Mouse (Mus musculus): ENCODE measurements around the gene Slc1a7. TPM values are rescaled to one million over a fixed set of nuclear protein-coding genes. Genes with fewer than 3 reads are reported as not detected.

The Slc1a7 gene
- total and polyA plus RNA-seq, 2 experiments = 0.04 to 0.09 TPM

GRCm38 (mm10) chr4:107983717-107984116 lies 15.6 kb downstream of the Slc1a7 start:
- Histone ChIP-seq H3K4me3 (ENCODE audit: insufficient read depth, low read depth, low read length) (no peak overlapping the region), H3K4me1 (ENCODE audit: control insufficient read depth, insufficient read depth, low read length) (no peaks in the 10 kb centered on the region), H3K27me3 (ENCODE audit: control insufficient read depth, insufficient read depth, low read length) (no peaks in the 10 kb centered on the region), H3K79me2 (ENCODE audit: control insufficient read depth, insufficient read depth, low read length) (no peaks in the 10 kb centered on the region), H3K27ac (replicated peaks; ENCODE audit: insufficient read depth, low read depth, low read length) (no peak overlapping the region), H3K9ac (ENCODE audit: low read depth, low read length) (no peak overlapping the region), H3K36me3 (ENCODE audit: control insufficient read depth, insufficient read depth, low read length) (no peaks in the 10 kb centered on the region)
- WGBS = 85% methylated on average over 1 of the region's 1 CpGs
- TF ChIP-seq POLR2A (IDR thresholded peaks at IDR 0.05; ENCODE audit: extremely low read depth, insufficient read depth, low read length) (no peak), CTCF (IDR thresholded peaks at IDR 0.05; ENCODE audit: low read depth, low read length) (no peak)
- DNase-seq (ENCODE audit: extremely low read depth, low read depth, low spot score) = no peak

GRCm38 (mm10) chr4:107984282-107984981 lies 16.3 kb downstream of the Slc1a7 start:
- Histone ChIP-seq H3K4me1 (ENCODE audit: control insufficient read depth, insufficient read depth, low read length) (no peaks in the 10 kb centered on the region), H3K36me3 (ENCODE audit: control insufficient read depth, insufficient read depth, low read length) (no peaks in the 10 kb centered on the region), H3K9ac (ENCODE audit: low read depth, low read length) (no peak overlapping the region), H3K79me2 (ENCODE audit: control insufficient read depth, insufficient read depth, low read length) (no peaks in the 10 kb centered on the region), H3K27me3 (ENCODE audit: control insufficient read depth, insufficient read depth, low read length) (no peaks in the 10 kb centered on the region), H3K4me3 (ENCODE audit: insufficient read depth, low read depth, low read length) (no peak overlapping the region), H3K27ac (replicated peaks; ENCODE audit: insufficient read depth, low read depth, low read length) (no peak overlapping the region)
- DNase-seq (ENCODE audit: extremely low read depth, low read depth, low spot score) = no peak
- no peak for TF ChIP-seq POLR2A (IDR thresholded peaks at IDR 0.05; ENCODE audit: extremely low read depth, insufficient read depth, low read length)
- no peak for TF ChIP-seq CTCF (IDR thresholded peaks at IDR 0.05; ENCODE audit: low read depth, low read length)
- WGBS = 70% methylated on average over 7 of the region's 7 CpGs

- Histone ChIP-seq H3K27me3 (ENCODE audit: control insufficient read depth, insufficient read depth, low read length) (no peaks in the 10 kb centered on the region), H3K4me3 (ENCODE audit: insufficient read depth, low read depth, low read length) (no peak overlapping the region), H3K9ac (ENCODE audit: low read depth, low read length) (no peak overlapping the region), H3K27ac (replicated peaks; ENCODE audit: insufficient read depth, low read depth, low read length) (no peak overlapping the region), H3K36me3 (ENCODE audit: control insufficient read depth, insufficient read depth, low read length) (no peaks in the 10 kb centered on the region), H3K79me2 (ENCODE audit: control insufficient read depth, insufficient read depth, low read length) (no peaks in the 10 kb centered on the region), H3K4me1 (ENCODE audit: control insufficient read depth, insufficient read depth, low read length) (no peaks in the 10 kb centered on the region)
- no peak for DNase-seq (ENCODE audit: extremely low read depth, low read depth, low spot score)
- WGBS = 93% methylated on average over 5 of the region's 5 CpGs
- TF ChIP-seq POLR2A (IDR thresholded peaks at IDR 0.05; ENCODE audit: extremely low read depth, insufficient read depth, low read length) (no peak), CTCF (IDR thresholded peaks at IDR 0.05; ENCODE audit: low read depth, low read length) (no peak)
These were observed 17.7 kb downstream of the Slc1a7 start for GRCm38 (mm10) chr4:107985812-107986211.

- no peaks in the 10 kb centered on the region for H3K27me3 ChIP-seq (ENCODE audit: control insufficient read depth, insufficient read depth, low read length)
- no peak overlapping the region for H3K4me3 ChIP-seq (ENCODE audit: insufficient read depth, low read depth, low read length)
- H3K79me2 ChIP-seq (ENCODE audit: control insufficient read depth, insufficient read depth, low read length) = no peaks in the 10 kb centered on the region
- DNase-seq (ENCODE audit: extremely low read depth, low read depth, low spot score) = no peak
- H3K27ac ChIP-seq (replicated peaks; ENCODE audit: insufficient read depth, low read depth, low read length) = no peak overlapping the region
- TF ChIP-seq CTCF (IDR thresholded peaks at IDR 0.05; ENCODE audit: low read depth, low read length) = no peak
- TF ChIP-seq POLR2A (IDR thresholded peaks at IDR 0.05; ENCODE audit: extremely low read depth, insufficient read depth, low read length) = no peak
- H3K36me3 ChIP-seq (ENCODE audit: control insufficient read depth, insufficient read depth, low read length) = no peaks in the 10 kb centered on the region
- H3K9ac ChIP-seq (ENCODE audit: low read depth, low read length) = no peak overlapping the region
- WGBS = 87% methylated on average over 11 of the region's 11 CpGs
- H3K4me1 ChIP-seq (ENCODE audit: control insufficient read depth, insufficient read depth, low read length) = no peaks in the 10 kb centered on the region
These were observed 18.4 kb downstream of the Slc1a7 start for GRCm38 (mm10) chr4:107986386-107987168.

- 57% methylated on average over 8 of the region's 8 CpGs for WGBS
- no peak for TF ChIP-seq POLR2A (IDR thresholded peaks at IDR 0.05; ENCODE audit: extremely low read depth, insufficient read depth, low read length)
- no peak for TF ChIP-seq CTCF (IDR thresholded peaks at IDR 0.05; ENCODE audit: low read depth, low read length)
These were observed 20.8 kb downstream of the Slc1a7 start for GRCm38 (mm10) chr4:107988931-107989330.

GRCm38 (mm10) chr4:107990818-107991217 lies 22.7 kb downstream of the Slc1a7 start:
- no peaks in the 10 kb centered on the region for H3K79me2 ChIP-seq (ENCODE audit: control insufficient read depth, insufficient read depth, low read length)
- H3K36me3 ChIP-seq (ENCODE audit: control insufficient read depth, insufficient read depth, low read length) = no peaks in the 10 kb centered on the region
- TF ChIP-seq CTCF (IDR thresholded peaks at IDR 0.05; ENCODE audit: low read depth, low read length) (no peak), POLR2A (IDR thresholded peaks at IDR 0.05; ENCODE audit: extremely low read depth, insufficient read depth, low read length) (no peak)
- no peak overlapping the region for H3K27ac ChIP-seq (replicated peaks; ENCODE audit: insufficient read depth, low read depth, low read length)
- DNase-seq (ENCODE audit: extremely low read depth, low read depth, low spot score) = peak; percentile 22
- no peak overlapping the region for H3K4me3 ChIP-seq (ENCODE audit: insufficient read depth, low read depth, low read length)
- H3K9ac ChIP-seq (ENCODE audit: low read depth, low read length) = no peak overlapping the region
- no peaks in the 10 kb centered on the region for H3K4me1 ChIP-seq (ENCODE audit: control insufficient read depth, insufficient read depth, low read length)
- WGBS = 70% methylated on average over 5 of the region's 5 CpGs
- H3K27me3 ChIP-seq (ENCODE audit: control insufficient read depth, insufficient read depth, low read length) = no peaks in the 10 kb centered on the region

More at GRCm38 (mm10) chr4:107988931-107989330, 20.8 kb downstream of the Slc1a7 start:
- Histone ChIP-seq H3K4me1 (ENCODE audit: control insufficient read depth, insufficient read depth, low read length) (no peaks in the 10 kb centered on the region), H3K4me3 (ENCODE audit: insufficient read depth, low read depth, low read length) (no peak overlapping the region), H3K79me2 (ENCODE audit: control insufficient read depth, insufficient read depth, low read length) (no peaks in the 10 kb centered on the region), H3K36me3 (ENCODE audit: control insufficient read depth, insufficient read depth, low read length) (no peaks in the 10 kb centered on the region), H3K27me3 (ENCODE audit: control insufficient read depth, insufficient read depth, low read length) (no peaks in the 10 kb centered on the region), H3K9ac (ENCODE audit: low read depth, low read length) (no peak overlapping the region), H3K27ac (replicated peaks; ENCODE audit: insufficient read depth, low read depth, low read length) (no peak overlapping the region)
- no peak for DNase-seq (ENCODE audit: extremely low read depth, low read depth, low spot score)

Measured in liver, adult 2 months (tissue).